ENCODE assay signal across 20 mouse cellular contexts in genomic region chr17:70594277-70594676, GRCm38 (mm10).
"Had no signal": no experiment of that assay in that cellular context is flagged by ENCODE, and none has a peak within 500 bp of the region (broad histone marks: within the 10 kb centered on the region; RNA-seq: fewer than 3 reads in every experiment).

No protein-coding gene starts in this region.

- H3K27ac ChIP-seq: kidney, postnatal 0 days; limb, embryonic 10.5 days; limb, embryonic 13.5 days; liver, embryonic 12.5 days; liver, embryonic 15.5 days; lung, embryonic 15.5 days; midbrain, embryonic 10.5 days; midbrain, embryonic 13.5 days; neural tube, embryonic 13.5 days had no signal

- H3K27me3 ChIP-seq: limb, embryonic 13.5 days; liver, embryonic 12.5 days; liver, embryonic 15.5 days; lung, embryonic 15.5 days; megakaryocyte, embryonic 14.5 days; midbrain, embryonic 13.5 days; neural tube, embryonic 13.5 days had no signal

- H3K4me3 ChIP-seq: limb, embryonic 10.5 days; limb, embryonic 13.5 days; liver, embryonic 12.5 days; liver, embryonic 15.5 days; lung, embryonic 15.5 days; megakaryocyte, embryonic 14.5 days; midbrain, embryonic 10.5 days; midbrain, embryonic 13.5 days; myocyte; neural tube, embryonic 13.5 days had no signal

- DNase-seq: kidney, adult 2 months; kidney, postnatal 25 days; layer of hippocampus, postnatal 36 days; liver; lung, adult 18-20 months; lung, postnatal 10 days; lung, postnatal 36 days; thymus, adult 18-20 months; thymus, postnatal 36 days had no signal

- H3K4me1 ChIP-seq: limb, embryonic 13.5 days; liver, embryonic 12.5 days; liver, embryonic 15.5 days; lung, embryonic 15.5 days; megakaryocyte, embryonic 14.5 days had no signal
